Mouse (Mus musculus) adrenal gland, postnatal 36 days (tissue): ENCODE measurements around the gene Pabpc1l. TPM values are rescaled to one million over a fixed set of nuclear protein-coding genes. Genes with fewer than 3 reads are reported as not detected.

Source experiments
- DNase-seq, 2 experiments: peaks; one replicate each; pipeline ENCODE4 v3.0.0; 2021; ENCODE audit warnings: mixed read lengths in 1 of 2
- long read RNA-seq, 2 experiments: library from polyadenylated mRNA; stranded (forward); transcript quantifications; one replicate each; pipeline ENCODE4 v2.0.0; 2021; ENCODE audit warnings: borderline sequencing depth in 2 of 2
- total RNA-seq, 2 experiments: library from RNA; stranded (reverse); gene quantifications; 2 replicates each; pipeline ENCODE4 v1.2.3; 2021

The Pabpc1l gene
- total RNA-seq, result 1 to 10 TPM; 1.2 to 1.9 TPM
- long read RNA-seq, experiment 1, partial matches to known transcripts, result 0 of 1 reads
- long read RNA-seq, experiment 1, other reads (novel, unspliced or antisense), result 1 of 1 reads
- long read RNA-seq, experiment 2, result 0 reads

GRCm38 (mm10) chr2:164025150-164025549 is at the start of gene Pabpc1l:
Pabpc1l (plus strand) TSS chr2:164025450.
- no peak for DNase-seq

GRCm38 (mm10) chr2:163976448-163976847 is 48.8 kb upstream of the Pabpc1l start:
- peak in 1 of 2 experiments; percentile 51 for DNase-seq

- DNase-seq, result no peak
These were observed 38.0 kb upstream of the Pabpc1l start for GRCm38 (mm10) chr2:163987233-163987632.

- no peak for DNase-seq
These were observed 32.4 kb upstream of the Pabpc1l start for GRCm38 (mm10) chr2:163992871-163993270.

GRCm38 (mm10) chr2:163994654-163994976 is 30.6 kb upstream of the Pabpc1l start, which contains the start of gene Ywhab:
Ywhab (plus strand) TSS chr2:163994960.
- no peak for DNase-seq

GRCm38 (mm10) chr2:163994977-163995862 is 30.0 kb upstream of the Pabpc1l start:
- peak; percentile 95 for DNase-seq

GRCm38 (mm10) chr2:163996275-163996674 is 29.0 kb upstream of the Pabpc1l start:
- DNase-seq, result no peak

- no peak for DNase-seq
These were observed 28.4 kb upstream of the Pabpc1l start for GRCm38 (mm10) chr2:163996899-163997298.

GRCm38 (mm10) chr2:163998981-163999380 is 26.3 kb upstream of the Pabpc1l start:
- DNase-seq, result no peak

- DNase-seq, result no peak
These were observed 22.6 kb upstream of the Pabpc1l start for GRCm38 (mm10) chr2:164002637-164003036.

GRCm38 (mm10) chr2:164004503-164004902 is 20.7 kb upstream of the Pabpc1l start:
- DNase-seq, result no peak

GRCm38 (mm10) chr2:164006932-164007331 is 18.3 kb upstream of the Pabpc1l start:
- DNase-seq, result peak in 1 of 2 experiments; percentile 42

- no peak for DNase-seq
These were observed 17.7 kb upstream of the Pabpc1l start for GRCm38 (mm10) chr2:164007547-164007946.

GRCm38 (mm10) chr2:164007987-164008545 is 17.2 kb upstream of the Pabpc1l start:
- DNase-seq, result no peak

- no peak for DNase-seq
These were observed 16.0 kb upstream of the Pabpc1l start for GRCm38 (mm10) chr2:164009227-164009626.

- DNase-seq, result no peak
These were observed 14.8 kb upstream of the Pabpc1l start for GRCm38 (mm10) chr2:164010496-164010895.

GRCm38 (mm10) chr2:164010944-164011343 is 14.3 kb upstream of the Pabpc1l start:
- DNase-seq, result no peak

- no peak for DNase-seq
These were observed 9.9 kb upstream of the Pabpc1l start for GRCm38 (mm10) chr2:164015304-164015703.

GRCm38 (mm10) chr2:164018910-164019309 is 6.3 kb upstream of the Pabpc1l start:
- DNase-seq, result no peak

- DNase-seq, result no peak
These were observed 5.3 kb upstream of the Pabpc1l start for GRCm38 (mm10) chr2:164019943-164020342.

GRCm38 (mm10) chr2:164022104-164022503 is 3.1 kb upstream of the Pabpc1l start:
- no peak for DNase-seq

- DNase-seq, result no peak
These were observed 5.9 kb downstream of the Pabpc1l start for GRCm38 (mm10) chr2:164031147-164031546.

- DNase-seq, result no peak
These were observed 7.7 kb downstream of the Pabpc1l start for GRCm38 (mm10) chr2:164032973-164033372.
